Mouse (Mus musculus) heart, embryonic 14.5 days (tissue): Measurements from ENCODE around the gene Rhobtb3. TPM values are rescaled to one million over a fixed set of nuclear protein-coding genes. Genes with fewer than 3 reads are reported as not detected.
"Not testable (repeated sequence)": the region's sequence is repeated elsewhere in the genome, so short reads cannot be mapped to it uniquely, and the experiment has no call there.

Source experiments
- ATAC-seq: fragments of 200-750 bp; cut with Nextera tagmentation; 2 replicates; pipeline ENCODE4 v1.8.0; 2017; ENCODE audit warnings: low read depth, moderate TSS enrichment; ENCODE audit not compliant: insufficient number of reproducible peaks, insufficient read depth, low FRiP score
- H3K27ac ChIP-seq, 2 experiments: fragments of 200-500 bp in 1 of 2; fragments of 300-500 bp in 1 of 2; sonication (generic) in 1 of 2; replicated peaks in 1 of 2; 2 replicates each; pipeline ENCODE4 v1.5.1; 2012 to 2014; ENCODE audit warnings: low read depth in 2 of 2, low read length in 2 of 2, control low read depth in 1 of 2, mild to moderate bottlenecking in 1 of 2, mixed read lengths in 1 of 2; ENCODE audit not compliant: control insufficient read depth in 1 of 2, insufficient read depth in 1 of 2
- H3K27me3 ChIP-seq: fragments of 300-500 bp; sonication (generic); 2 replicates; pipeline ENCODE4 v1.6.1; 2014; ENCODE audit warnings: mild to moderate bottlenecking, low read length, control low read depth; ENCODE audit not compliant: control insufficient read depth, insufficient read depth
- H3K36me3 ChIP-seq: fragments of 300-500 bp; sonication (generic); 2 replicates; pipeline ENCODE4 v1.6.1; 2014; ENCODE audit warnings: mild to moderate bottlenecking, control low read depth, low read length, mixed read lengths; ENCODE audit not compliant: control insufficient read depth, insufficient read depth
- H3K4me1 ChIP-seq, 2 experiments: fragments of 200-500 bp in 1 of 2; fragments of 300-500 bp in 1 of 2; sonication (generic) in 1 of 2; 2 replicates each; pipeline ENCODE4 v1.6.1; 2012 to 2014; ENCODE audit warnings: low read length in 2 of 2, control low read depth in 1 of 2, mixed read lengths in 1 of 2; ENCODE audit not compliant: control insufficient read depth in 2 of 2, insufficient read depth in 2 of 2
- H3K4me2 ChIP-seq: fragments of 300-500 bp; sonication (generic); 2 replicates; pipeline ENCODE4 v1.6.1; 2014; ENCODE audit warnings: mild to moderate bottlenecking, low read length
- H3K4me3 ChIP-seq, 2 experiments: fragments of 200-500 bp in 1 of 2; fragments of 300-500 bp in 1 of 2; sonication (generic) in 1 of 2; 2 replicates each; pipeline ENCODE4 v1.5.1; 2012 to 2014; ENCODE audit warnings: low read length in 2 of 2, mild to moderate bottlenecking in 2 of 2, control low read depth in 1 of 2, low read depth in 1 of 2, moderate library complexity in 1 of 2; ENCODE audit not compliant: control insufficient read depth in 1 of 2, insufficient read depth in 1 of 2
- H3K9ac ChIP-seq: fragments of 300-500 bp; sonication (generic); 2 replicates; pipeline ENCODE4 v1.6.1; 2014; ENCODE audit warnings: mild to moderate bottlenecking, low read length
- H3K9me3 ChIP-seq: fragments of 300-500 bp; sonication (generic); 2 replicates; pipeline ENCODE4 v1.6.1; 2016; ENCODE audit warnings: low read length, control low read depth; ENCODE audit not compliant: control insufficient read depth
- WGBS: fragments of 180-500 bp; shearing (Covaris S2); extraction: QIAGEN DNeasy Blood & Tissue Kit; methylation state at CpG from one replicate; pipeline ENCODE4 v1.1.7; 2014; 5-methylcytosine and 5-hydroxymethylcytosine counted together
- polyA plus RNA-seq: library from polyadenylated mRNA; unstranded; fragments of >200 nt; fragmentation: Nextera tagmentation; extraction: Ambion mirVana; gene quantifications from 2 replicates; pipeline ENCODE4 v1.2.1, GENCODE M21; 2014

Rhobtb3 gene
- polyA plus RNA-seq, 1 experiment from 2014 or later = 35.0 TPM

- ATAC-seq = no peak
- no peaks in the 10 kb centered on the region for H3K9me3 ChIP-seq
- H3K4me3 ChIP-seq = no peak overlapping the region
Measured at GRCm38 (mm10) chr13:75927951-75928350, 15.8 kb downstream of the Rhobtb3 start.

DNA sequence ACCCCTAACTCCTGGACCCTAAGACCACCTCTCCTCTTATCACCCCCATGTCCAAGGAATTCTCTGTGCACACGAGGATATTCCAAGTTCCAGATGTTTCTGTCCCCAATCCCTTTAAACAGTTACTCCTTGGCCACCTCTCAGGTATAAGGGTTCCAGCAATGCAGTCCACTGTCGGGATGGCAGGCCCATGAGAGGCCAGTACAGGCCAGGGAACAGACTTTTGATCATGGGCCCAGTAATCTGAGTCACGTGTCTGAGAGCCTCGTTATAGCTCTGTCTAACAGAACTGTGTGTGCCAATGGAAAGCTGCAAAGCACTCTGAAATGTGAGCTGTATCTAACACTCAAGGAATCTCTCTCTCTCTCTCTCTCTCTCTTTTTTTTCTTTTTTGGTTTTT lies 29.6 kb downstream of the Rhobtb3 start:
- Histone ChIP-seq H3K36me3 (peaks cover 75% of the 10 kb centered on the region), H3K4me2 (no peak overlapping the region), H3K9me3 (no peaks in the 10 kb centered on the region), H3K9ac (no peak overlapping the region), H3K27ac (no peak overlapping the region), H3K4me3 (no peak overlapping the region), H3K27me3 (no peaks in the 10 kb centered on the region), H3K4me1 (no peaks in the 10 kb centered on the region)
- 44% methylated on average over 4 of the region's 4 CpGs for WGBS
- no peak for ATAC-seq

More at GRCm38 (mm10) chr13:75927951-75928350, 15.8 kb downstream of the Rhobtb3 start:
- Histone ChIP-seq H3K36me3 (peaks cover 26% of the 10 kb centered on the region), H3K4me2 (no peak overlapping the region), H3K27me3 (no peaks in the 10 kb centered on the region), H3K4me1 (peaks cover 3 to 9% of the 10 kb centered on the region in 2 experiments; a peak in 3 of 4 replicates), H3K27ac (no peak overlapping the region), H3K9ac (no peak overlapping the region)

- no peak overlapping the region for H3K4me2 ChIP-seq
- no peak overlapping the region for H3K9ac ChIP-seq
- no peak for ATAC-seq
- WGBS = 29% methylated on average over 2 of the region's 2 CpGs
- H3K27ac ChIP-seq = 0 out of 4 replicates have a peak overlapping the region, but pooled peaks of 1 of the 2 experiments have one; percentile 28
- peaks cover 7 to 12% of the 10 kb centered on the region in 2 experiments for H3K4me1 ChIP-seq
- H3K4me3 ChIP-seq = no peak overlapping the region
- H3K9me3 ChIP-seq = no peaks in the 10 kb centered on the region
- peaks cover 35% of the 10 kb centered on the region for H3K36me3 ChIP-seq
- no peaks in the 10 kb centered on the region for H3K27me3 ChIP-seq
Measured at GRCm38 (mm10) chr13:75908187-75908586, 35.5 kb downstream of the Rhobtb3 start.

- H3K36me3 ChIP-seq = peaks cover 36% of the 10 kb centered on the region
Measured at GRCm38 (mm10) chr13:75907133-75907532, 36.6 kb downstream of the Rhobtb3 start.

DNA sequence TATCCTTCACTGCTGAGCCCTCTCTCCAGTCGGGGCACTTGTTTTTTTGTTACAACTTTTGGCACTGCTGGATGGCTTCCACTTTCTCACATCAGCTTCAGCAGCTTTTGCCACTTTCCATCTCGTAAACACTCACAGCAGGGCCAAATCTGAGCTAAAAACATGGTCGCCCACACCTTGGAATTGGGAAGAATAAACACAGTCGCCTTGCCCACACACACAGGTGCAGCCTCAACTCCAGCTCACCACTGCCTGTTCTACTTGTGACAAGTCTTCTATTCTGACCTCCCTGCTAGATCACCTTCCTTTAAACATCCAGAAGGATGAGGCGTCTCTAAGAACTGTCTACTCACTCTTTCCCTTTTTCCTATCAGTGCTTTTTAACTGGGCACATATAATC lies 39.1 kb downstream of the Rhobtb3 start:
- Histone ChIP-seq H3K27me3 (no peaks in the 10 kb centered on the region), H3K4me2 (no peak overlapping the region), H3K36me3 (peaks cover 33% of the 10 kb centered on the region), H3K9ac (no peak overlapping the region), H3K4me3 (no peak overlapping the region), H3K4me1 (peaks cover 7 to 12% of the 10 kb centered on the region in 2 experiments), H3K27ac (no peak overlapping the region), H3K9me3 (no peaks in the 10 kb centered on the region)
- WGBS = 84% methylated on average over 5 of the region's 5 CpGs
- no peak for ATAC-seq

More at GRCm38 (mm10) chr13:75907133-75907532, 36.6 kb downstream of the Rhobtb3 start:
- H3K4me1 ChIP-seq = peaks cover 7 to 12% of the 10 kb centered on the region in 2 experiments
- H3K9ac ChIP-seq = no peak overlapping the region
- H3K9me3 ChIP-seq = no peaks in the 10 kb centered on the region
- no peak overlapping the region for H3K27ac ChIP-seq
- no peak for ATAC-seq
- H3K4me2 ChIP-seq = no peak overlapping the region
- no peaks in the 10 kb centered on the region for H3K27me3 ChIP-seq
- whole genome bisulfite sequencing = 73% methylated on average over 5 of the region's 5 CpGs
- H3K4me3 ChIP-seq = no peak overlapping the region

- peaks cover 30% of the 10 kb centered on the region for H3K36me3 ChIP-seq
- not testable (repeated sequence) for H3K4me3 ChIP-seq, H3K27me3 ChIP-seq, H3K9me3 ChIP-seq, H3K27ac ChIP-seq, H3K4me2 ChIP-seq, H3K4me1 ChIP-seq, H3K9ac ChIP-seq, ATAC-seq
- 83% methylated on average over 1 of the region's 1 CpGs for WGBS
Measured at GRCm38 (mm10) chr13:75900928-75901327, 42.8 kb downstream of the Rhobtb3 start.

GRCm38 (mm10) chr13:75892876-75893275 lies 50.8 kb downstream of the Rhobtb3 start:
- H3K36me3 ChIP-seq = peaks cover 42% of the 10 kb centered on the region
- H3K9ac ChIP-seq = no peak overlapping the region
- no peaks in the 10 kb centered on the region for H3K4me1 ChIP-seq
- WGBS = 77% methylated on average over 6 of the region's 6 CpGs
- no peak overlapping the region for H3K4me2 ChIP-seq
- no peaks in the 10 kb centered on the region for H3K9me3 ChIP-seq
- no peak overlapping the region for H3K4me3 ChIP-seq
- no peaks in the 10 kb centered on the region for H3K27me3 ChIP-seq
- no peak overlapping the region for H3K27ac ChIP-seq
- no peak for ATAC-seq

DNA sequence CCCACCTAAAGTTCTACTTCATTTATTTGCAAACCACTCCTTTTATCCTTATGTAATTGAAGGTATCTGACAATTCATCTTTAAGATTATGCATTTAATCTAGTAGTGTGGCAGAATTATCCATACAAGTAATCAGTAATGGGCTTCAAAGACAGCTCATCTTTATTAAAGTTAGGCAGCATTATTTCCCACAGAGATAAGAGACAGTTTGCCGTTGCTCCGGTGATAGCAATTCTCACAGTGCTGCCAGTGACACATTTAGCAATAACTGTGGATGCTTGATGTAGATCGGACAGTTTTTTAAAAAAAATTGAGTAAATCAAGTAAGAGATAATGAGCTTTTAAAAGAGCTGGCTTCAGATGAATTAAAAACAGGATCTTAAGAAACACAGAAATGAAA lies 51.4 kb downstream of the Rhobtb3 start:
- H3K27me3 ChIP-seq = no peaks in the 10 kb centered on the region
- ATAC-seq = no peak
- H3K36me3 ChIP-seq = peaks cover 42% of the 10 kb centered on the region
- no peak overlapping the region for H3K4me2 ChIP-seq
- no peaks in the 10 kb centered on the region for H3K9me3 ChIP-seq
- H3K4me1 ChIP-seq = no peaks in the 10 kb centered on the region
- H3K4me3 ChIP-seq = no peak overlapping the region
- H3K9ac ChIP-seq = no peak overlapping the region
- WGBS = 69% methylated on average over 3 of the region's 3 CpGs
- no peak overlapping the region for H3K27ac ChIP-seq
